Mouse (Mus musculus): ENCODE data around the gene Slc9a9.

The Slc9a9 gene

DNA sequence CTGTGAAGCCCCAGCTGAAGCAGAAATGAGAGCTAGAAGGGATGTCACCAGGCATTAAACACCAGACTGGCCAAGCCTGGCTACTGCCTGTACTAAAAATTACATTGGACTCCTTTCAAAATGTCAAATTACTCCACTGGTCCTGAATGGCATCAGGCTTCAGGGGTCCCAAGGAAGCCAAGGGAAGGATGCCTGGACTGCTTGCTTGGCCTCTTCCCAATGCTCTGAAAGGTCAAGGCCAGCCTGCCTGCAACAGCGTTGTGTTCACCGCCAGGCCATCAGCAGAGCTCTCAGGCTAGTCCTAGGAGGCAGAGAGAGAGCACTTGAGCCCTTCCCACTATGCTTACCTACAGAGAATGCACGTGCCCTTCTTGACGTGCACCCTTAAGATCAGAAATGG is 539.0 kb downstream of the Slc9a9 start:
- DNase-seq (ENCODE audit: low read depth), result no peak

DNA sequence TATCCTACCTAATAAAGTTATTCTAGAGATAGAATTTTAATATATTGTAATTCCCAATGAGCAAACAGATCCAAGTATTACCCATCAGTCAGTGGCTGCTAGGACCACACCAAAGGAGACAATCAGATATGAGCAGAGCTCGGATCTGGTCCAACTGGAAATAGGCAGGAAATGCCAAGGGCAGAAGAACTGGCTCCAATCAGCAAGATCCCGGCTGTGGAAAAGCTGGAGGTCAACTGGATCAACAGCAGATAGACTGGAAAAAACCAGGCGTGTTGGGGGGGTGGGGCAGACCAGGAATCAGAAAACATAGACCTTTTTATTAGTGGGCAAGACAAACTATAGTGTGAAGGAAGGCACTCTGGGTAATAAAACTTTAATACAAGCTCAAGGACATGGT is 550.3 kb downstream of the Slc9a9 start:
- DNase-seq (ENCODE audit: low read depth), result no peak

DNA sequence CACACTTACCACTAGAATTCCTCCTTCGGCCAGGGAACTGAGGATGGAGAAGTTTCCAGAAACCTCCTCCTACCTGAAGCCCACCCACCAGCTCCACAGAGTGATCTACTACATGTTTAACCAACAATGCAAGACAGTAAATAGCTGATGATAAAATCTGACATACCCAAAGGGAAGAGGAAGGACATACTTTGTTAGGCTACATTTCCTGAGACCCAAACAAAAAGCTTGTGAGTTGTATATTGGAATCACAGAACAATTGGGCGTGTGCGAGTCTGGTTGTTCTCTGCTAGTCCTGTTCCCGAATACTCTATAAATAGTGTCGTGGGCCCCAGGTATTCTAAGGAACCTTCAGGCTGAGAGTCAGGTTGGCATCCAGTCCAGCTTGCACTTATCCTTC is 551.6 kb downstream of the Slc9a9 start:
- DNase-seq (ENCODE audit: low read depth), result no peak

DNA sequence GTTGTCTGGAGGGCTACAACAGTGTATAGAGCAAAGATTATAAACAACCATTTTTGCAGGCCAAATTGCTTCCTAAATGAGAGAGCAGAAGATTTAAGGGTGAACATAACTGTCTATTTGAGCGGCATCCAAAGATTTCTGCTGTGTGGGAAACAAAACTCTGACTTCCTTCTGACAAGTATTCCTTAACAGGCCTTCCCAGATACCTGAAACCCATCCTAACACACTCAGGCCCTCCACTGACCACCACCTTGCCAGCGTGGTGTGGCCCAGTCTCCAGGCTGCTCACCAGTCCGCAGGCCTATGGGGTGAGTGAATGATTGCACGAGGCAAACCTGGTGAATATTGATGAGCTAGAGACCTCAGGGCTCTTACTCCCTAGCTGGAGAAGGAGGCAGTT is 557.3 kb downstream of the Slc9a9 start:
- DNase-seq (ENCODE audit: low read depth), result no peak

DNA sequence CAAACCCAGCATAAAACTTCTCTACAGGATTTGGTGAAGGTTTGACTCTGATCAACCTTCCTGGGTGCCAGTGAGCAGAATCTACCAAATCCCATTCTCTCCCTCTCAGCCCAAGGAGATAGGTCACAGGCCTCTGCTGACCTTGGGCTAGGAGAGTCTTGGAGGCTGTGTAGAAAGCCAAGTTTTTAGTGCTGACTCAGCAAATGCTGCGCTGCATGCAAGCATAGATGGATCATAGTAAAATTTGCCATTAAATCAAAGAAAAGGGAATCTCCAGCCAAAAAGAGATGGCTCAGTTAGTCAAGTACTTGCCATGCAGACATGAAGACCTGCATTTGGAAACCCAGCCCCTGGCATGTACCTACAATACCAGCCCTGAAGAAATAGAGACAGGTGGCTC is 558.4 kb downstream of the Slc9a9 start:
- no peak for DNase-seq (ENCODE audit: low read depth)

DNA sequence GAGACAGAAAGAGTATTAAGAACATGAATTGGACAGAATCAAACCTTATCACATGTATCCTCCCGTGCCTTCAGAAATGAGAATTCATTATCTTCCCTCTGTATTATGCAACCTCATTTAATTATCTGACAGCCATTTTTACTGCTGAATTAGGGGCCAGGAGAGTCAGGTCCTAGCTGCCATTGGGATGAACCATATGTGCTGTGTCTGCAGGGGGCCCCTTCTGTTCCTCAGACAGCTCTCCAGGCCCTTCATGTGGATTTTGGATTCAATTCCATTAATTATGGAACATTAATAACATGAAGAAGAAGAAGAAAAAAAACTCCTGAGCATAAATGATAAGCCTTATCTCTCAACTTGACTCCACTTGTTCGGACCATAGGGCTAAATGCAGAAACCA is 559.4 kb downstream of the Slc9a9 start:
- no peak for DNase-seq (ENCODE audit: low read depth)

DNA sequence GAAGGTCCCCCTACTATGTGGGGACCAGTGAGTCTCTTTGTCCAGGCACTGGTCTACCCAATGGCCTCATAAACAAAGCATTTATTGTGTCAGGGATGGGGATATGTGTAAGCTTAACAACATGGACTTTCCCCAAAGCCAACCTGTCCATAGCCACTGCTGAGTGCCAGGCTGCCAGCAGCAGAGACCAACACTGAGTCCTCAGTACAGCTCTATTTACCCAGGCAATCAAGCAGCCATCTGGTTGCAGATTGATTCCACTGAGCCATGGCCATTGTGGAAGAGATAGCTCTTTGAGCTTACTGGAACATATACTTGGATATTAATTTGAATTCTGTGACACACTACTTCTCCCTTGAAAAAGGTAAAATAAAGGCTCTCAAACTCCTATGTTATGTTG is 570.2 kb downstream of the Slc9a9 start:
- no peak for DNase-seq (ENCODE audit: low read depth)

DNA sequence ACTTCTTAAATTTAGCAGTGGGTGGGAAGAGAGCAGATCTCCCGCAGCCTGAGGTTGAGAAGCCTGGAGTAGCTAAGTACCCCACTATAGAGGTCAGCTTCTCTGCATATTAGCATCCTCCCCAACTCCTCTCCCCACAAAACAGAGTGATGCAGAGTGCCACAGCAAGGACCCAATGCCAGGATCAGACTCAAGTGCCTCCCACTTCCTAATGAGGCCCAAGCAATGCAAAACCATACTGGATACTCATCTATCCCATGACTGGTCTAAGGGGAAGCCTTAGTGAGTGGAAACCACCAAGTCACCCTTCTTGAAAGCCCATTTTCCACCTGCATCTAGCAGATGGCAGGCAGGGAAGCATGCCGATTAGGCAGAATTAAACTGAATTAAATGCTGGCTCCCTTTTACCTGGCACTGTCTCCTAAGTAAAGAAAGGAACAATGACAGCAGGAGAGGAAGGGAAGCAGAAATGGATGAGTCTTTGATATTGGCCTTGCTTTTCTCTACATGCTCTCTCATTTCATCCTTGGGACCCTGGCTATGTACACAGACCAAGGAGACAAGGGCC is 573.0 kb downstream of the Slc9a9 start:
- no peak for DNase-seq (ENCODE audit: low read depth)

DNA sequence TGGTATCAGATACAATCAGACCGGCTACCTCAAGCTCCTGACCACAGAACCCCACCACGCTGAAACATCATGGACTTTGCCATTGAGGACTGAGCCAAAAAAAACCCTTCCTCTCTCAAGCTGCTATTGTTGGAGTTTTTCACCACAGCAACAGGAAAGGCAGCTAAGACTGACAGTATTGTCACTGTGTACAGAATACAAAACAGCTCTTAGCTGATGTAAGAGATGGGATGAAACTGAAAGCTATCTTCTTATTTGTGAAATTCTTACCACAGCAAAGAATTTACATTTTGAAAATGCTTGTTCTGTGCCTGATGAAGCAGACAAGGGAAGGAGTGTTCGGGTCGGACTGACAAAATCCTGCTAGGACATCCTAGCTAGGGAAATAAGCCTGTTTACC is 584.5 kb downstream of the Slc9a9 start:
- DNase-seq (ENCODE audit: low read depth), result no peak

DNA sequence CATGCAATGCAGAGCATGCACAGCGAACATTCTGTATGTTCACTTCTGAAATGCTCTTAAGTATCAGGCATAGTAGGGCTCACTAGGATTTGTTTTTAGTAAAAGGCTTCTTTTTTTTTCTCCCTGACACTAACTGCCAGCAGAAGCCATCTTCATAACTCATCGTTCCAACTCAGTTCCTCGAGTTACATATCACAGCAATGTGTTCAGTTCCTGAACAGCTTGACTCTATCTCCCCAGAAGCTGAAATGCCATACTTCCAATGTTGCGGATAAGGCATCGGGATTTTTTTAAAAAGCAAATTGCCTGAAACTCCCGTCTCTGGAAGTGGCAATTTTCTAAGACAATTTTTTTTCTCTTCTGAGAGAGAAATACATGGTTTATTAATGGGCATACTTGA is 586.1 kb downstream of the Slc9a9 start:
- DNase-seq (ENCODE audit: low read depth), result no peak

DNA sequence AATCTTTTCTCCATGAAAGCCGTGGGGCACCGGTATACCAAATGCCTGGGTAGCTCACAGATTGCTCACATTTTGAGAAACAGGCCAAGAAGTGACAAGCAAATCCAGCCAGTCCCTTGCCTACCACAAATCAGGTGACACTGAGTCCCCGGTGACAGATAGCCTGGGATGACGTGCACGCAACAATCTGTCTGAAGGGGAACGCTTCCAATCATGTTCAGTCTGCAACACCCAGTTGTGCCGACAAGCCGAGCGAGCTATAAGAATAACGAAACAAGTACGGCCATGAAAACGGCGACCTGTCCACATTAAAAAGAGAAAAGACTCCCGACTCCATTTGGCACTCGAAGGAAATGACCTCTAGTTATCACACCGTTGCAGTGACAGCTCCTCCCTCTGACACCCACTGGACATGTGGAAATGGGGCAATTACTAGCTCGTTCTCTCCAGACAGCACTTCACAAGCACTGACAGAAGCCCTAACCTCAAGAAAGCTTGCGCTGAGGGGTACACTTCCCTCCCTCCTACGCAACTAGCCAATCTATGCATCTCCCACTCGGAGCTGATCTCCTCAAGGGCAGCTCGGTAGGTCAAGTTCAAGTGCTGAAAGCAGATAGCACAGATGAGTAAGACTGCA is 587.1 kb downstream of the Slc9a9 start:
- DNase-seq (ENCODE audit: low read depth), result no peak

DNA sequence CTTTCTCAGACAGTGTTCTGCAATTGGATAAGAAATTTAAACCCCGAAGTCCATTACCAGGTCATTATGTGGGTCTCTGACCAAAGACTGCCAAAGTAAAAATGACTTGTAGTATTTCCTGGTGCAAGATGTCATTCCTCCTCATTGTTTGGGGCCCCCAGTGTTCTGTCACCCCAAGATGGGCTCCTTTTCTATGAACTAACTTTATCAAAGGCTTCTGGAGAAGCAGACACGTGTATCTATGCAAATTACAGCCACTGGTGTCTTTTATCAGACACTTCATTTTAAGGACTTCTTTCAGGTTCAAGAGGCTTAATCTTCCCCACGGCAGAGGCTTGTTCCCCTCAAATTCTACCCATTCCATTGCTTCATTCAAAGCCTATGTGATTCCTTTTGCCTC is 593.1 kb downstream of the Slc9a9 start:
- DNase-seq (ENCODE audit: low read depth), result no peak

DNA sequence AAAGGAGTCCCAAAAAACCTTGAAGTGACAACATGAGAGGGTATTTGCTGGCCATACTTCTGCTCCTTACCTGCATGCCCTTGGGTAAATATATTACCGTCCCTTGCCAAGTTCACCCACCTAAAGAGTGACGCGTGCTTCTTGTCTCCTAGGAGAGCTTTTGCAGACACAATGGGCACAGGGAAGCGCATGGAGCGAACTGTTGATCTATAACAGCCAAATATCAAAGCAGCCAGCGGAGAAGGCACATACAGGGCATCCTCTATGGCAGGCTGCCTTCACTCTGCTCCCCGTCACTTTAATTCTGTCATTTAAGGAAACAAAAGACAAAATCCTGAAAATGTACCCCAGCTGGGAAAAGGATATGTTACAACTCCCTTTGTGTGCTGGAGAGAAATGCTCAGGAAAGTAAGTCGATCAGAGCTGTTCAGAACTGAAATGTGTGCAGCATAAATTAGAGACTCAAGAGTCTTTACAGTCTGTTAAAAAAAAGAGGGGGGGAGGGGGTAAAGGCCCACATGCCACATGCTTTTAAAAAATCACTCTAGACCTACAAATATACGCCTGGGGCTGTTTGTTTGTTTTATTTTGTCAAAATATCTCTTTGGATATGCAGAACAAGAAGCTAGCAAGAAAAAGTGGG is 594.3 kb downstream of the Slc9a9 start:
- DNase-seq (ENCODE audit: low read depth), result no peak

DNA sequence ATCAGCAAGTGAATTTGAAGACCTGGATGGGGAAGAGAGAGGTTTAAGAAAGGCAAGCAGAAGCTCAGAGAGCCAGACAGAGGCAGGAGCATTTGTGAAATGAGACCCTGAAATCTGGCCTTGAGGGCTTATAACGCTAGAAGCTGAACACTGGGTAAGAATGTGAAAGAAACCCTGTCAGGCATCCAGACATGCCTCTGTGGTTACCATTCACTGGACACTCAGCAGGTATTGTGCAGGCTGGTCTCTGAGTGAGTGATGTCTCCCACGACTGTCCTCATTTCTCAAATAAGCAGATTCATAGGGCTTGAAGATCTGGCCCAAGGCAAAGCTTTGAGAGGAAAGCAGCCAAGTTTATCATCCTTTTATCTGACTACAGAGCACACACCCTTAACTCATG is 596.5 kb downstream of the Slc9a9 start:
- no peak for DNase-seq (ENCODE audit: low read depth)

DNA sequence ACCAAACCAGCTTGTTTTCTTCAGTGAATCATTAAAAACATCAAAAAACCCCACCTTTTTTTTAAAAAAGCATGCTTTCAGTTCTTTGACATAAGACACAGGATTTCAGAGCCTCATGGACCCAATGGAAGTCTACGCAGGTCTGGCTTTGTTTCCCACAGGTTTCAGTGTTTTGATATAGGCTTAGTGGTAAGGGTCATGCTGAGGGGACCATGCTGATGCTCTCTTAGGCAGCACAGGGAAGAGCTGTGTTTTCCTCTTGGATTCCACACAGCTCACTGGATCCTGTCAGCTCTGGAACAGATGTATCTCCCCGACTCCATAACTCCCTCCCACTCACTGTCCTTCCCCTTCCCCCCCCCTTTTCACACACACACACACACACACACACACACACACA is 597.2 kb downstream of the Slc9a9 start:
- DNase-seq (ENCODE audit: low read depth), result no peak

DNA sequence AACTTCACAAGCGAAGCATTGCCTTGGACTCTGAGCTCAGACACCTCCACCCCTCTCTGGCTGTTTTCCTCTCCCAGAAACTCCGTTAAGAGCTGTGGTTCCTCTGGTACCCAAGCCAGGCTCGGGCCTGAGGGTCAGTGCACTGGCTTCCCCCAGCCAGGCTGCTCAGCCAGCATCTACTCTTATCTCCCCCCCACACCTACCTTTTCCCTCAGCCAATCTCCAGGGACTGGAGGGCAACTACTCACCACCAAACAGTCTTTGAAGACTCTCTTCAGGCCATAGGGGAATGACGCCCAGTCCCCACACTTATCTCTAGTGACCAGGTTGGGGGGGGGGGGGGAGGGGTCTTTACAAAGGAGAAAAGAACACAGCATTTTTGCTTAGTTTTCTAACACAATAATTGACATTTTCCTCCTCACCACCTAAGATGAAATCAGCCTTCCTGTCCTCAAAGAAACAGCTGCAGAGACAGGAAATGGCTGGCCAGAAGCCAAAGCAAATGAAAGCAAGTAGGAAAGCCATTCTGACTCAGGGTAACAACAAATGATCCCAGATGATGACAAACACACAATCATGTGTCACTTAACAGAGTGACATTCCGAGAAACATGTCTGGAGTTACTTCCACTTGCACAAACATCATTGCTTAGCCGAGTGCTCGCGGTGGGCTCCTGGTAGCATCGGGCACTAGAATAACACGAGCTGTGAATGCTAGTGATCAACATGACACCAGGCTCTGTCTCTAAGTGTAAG is 610.1 kb downstream of the Slc9a9 start:
- no peak for DNase-seq (ENCODE audit: low read depth)

Measured in c-Kit-positive CD71-positive TER-119-negative erythroid progenitor cells, embryonic 14.5 days (primary cell).